Comparison of ENCODE assay signal across 23 mouse cellular contexts in the genomic region with DNA sequence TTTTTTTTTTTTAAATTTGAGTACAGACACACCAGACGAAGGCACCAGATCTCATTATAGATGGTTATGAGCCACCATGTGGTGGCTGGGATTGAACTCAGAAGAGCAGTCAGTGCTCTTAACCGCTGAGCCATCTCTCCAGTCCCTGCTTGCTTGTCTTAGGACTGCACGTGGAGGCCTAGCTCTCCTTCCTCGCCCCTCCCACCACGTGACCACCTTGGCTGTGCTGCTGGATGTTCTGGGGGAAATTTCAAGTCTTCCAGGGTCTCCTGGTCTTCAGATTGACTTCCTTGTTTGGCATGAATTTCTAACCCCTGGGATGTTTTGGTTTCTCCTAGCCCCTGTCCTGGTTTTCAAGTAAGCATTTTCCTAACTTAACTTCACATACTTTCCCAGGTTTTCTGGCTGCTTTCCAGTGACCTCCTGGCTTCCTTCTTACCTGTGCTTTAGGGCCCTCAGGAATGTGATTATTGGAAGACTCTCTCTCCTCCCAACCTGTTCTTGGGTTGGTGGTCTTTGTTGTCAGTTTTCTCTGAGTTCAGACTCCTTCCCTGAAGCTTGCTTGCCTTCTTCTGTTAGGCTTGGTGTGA. TPM values are rescaled to one million over a fixed set of nuclear protein-coding genes. Genes with fewer than 3 reads are reported as not detected.
DNase-seq lines count a peak whose midpoint lies in the region; ATAC-seq and TF ChIP-seq lines count a peak whose summit lies in the region.
"Had no signal": no experiment of that assay in that cellular context is flagged by ENCODE, and none has a peak within 500 bp of the region (broad histone marks: within the 10 kb centered on the region; RNA-seq: fewer than 3 reads in every experiment).

No protein-coding gene starts in this region.

- no peak overlapping the region for H3K4me3 ChIP-seq in kidney, embryonic 14.5 days (ENCODE audit: low read length)
- no peak overlapping the region for H3K4me3 ChIP-seq in lung, adult 2 months (replicated peaks; ENCODE audit: extremely low read depth, low read depth, low read length)
- H3K4me3 ChIP-seq in embryonic facial prominence, embryonic 10.5 days: no peak overlapping the region
- H3K4me3 ChIP-seq: embryonic facial prominence, embryonic 13.5 days; heart, embryonic 12.5 days; hindbrain, embryonic 13.5 days; midbrain, embryonic 15.5 days; neural tube, embryonic 15.5 days had no signal

- WGBS in kidney, embryonic 14.5 days: 69% methylated on average over 5 of the region's 5 CpGs
- 63% methylated on average over 5 of the region's 5 CpGs for WGBS in lung, adult 2 months
- WGBS in embryonic facial prominence, embryonic 10.5 days: 65% methylated on average over 5 of the region's 5 CpGs

- H3K9me3 ChIP-seq in kidney, embryonic 14.5 days (ENCODE audit: control insufficient read depth, low read length): no peaks in the 10 kb centered on the region
- H3K9me3 ChIP-seq in embryonic facial prominence, embryonic 10.5 days: no peaks in the 10 kb centered on the region
- H3K9me3 ChIP-seq: embryonic facial prominence, embryonic 13.5 days; heart, embryonic 12.5 days; hindbrain, embryonic 13.5 days; midbrain, embryonic 15.5 days; neural tube, embryonic 15.5 days had no signal

- H3K9ac ChIP-seq in kidney, embryonic 14.5 days (ENCODE audit: low read depth, low read length): no peak overlapping the region
- H3K9ac ChIP-seq: embryonic facial prominence, embryonic 13.5 days; heart, embryonic 12.5 days; hindbrain, embryonic 13.5 days; midbrain, embryonic 15.5 days; neural tube, embryonic 15.5 days had no signal

- no peak for ATAC-seq in kidney, embryonic 14.5 days (ENCODE audit: low FRiP score, low TSS enrichment)
- ATAC-seq: activated CD4-positive, CD25-positive, alpha-beta regulatory T cell, adult 4 months; forebrain, embryonic 16.5 days; inflammation-experienced regulatory T-cells, adult 6 months; midbrain, embryonic 15.5 days had no signal

- H3K4me1 ChIP-seq in kidney, embryonic 14.5 days (ENCODE audit: control insufficient read depth, insufficient read depth, low read length): no peaks in the 10 kb centered on the region
- H3K4me1 ChIP-seq in lung, adult 2 months (ENCODE audit: control insufficient read depth, insufficient read depth, low read length): peaks cover 8% of the 10 kb centered on the region
- no peaks in the 10 kb centered on the region for H3K4me1 ChIP-seq in embryonic facial prominence, embryonic 10.5 days
- H3K4me1 ChIP-seq: hindbrain, embryonic 13.5 days; midbrain, embryonic 15.5 days; neural tube, embryonic 15.5 days had no signal

- no peak overlapping the region for H3K4me2 ChIP-seq in kidney, embryonic 14.5 days (replicated peaks; ENCODE audit: low read depth, low read length)
- H3K4me2 ChIP-seq: embryonic facial prominence, embryonic 13.5 days; heart, embryonic 12.5 days; hindbrain, embryonic 13.5 days; midbrain, embryonic 15.5 days; neural tube, embryonic 15.5 days had no signal

- no peaks in the 10 kb centered on the region for H3K36me3 ChIP-seq in kidney, embryonic 14.5 days (ENCODE audit: control insufficient read depth, insufficient read depth, low read length)
- H3K36me3 ChIP-seq in embryonic facial prominence, embryonic 10.5 days (replicated peaks): no peaks in the 10 kb centered on the region
- H3K36me3 ChIP-seq: embryonic facial prominence, embryonic 13.5 days; hindbrain, embryonic 13.5 days; midbrain, embryonic 15.5 days; neural tube, embryonic 15.5 days had no signal

- H3K27me3 ChIP-seq in kidney, embryonic 14.5 days (ENCODE audit: control insufficient read depth, insufficient read depth, low read length): no peaks in the 10 kb centered on the region
- no peaks in the 10 kb centered on the region for H3K27me3 ChIP-seq in embryonic facial prominence, embryonic 10.5 days (replicated peaks; ENCODE audit: low read depth, poor library complexity, severe bottlenecking)
- H3K27me3 ChIP-seq: embryonic facial prominence, embryonic 13.5 days; heart, embryonic 12.5 days; hindbrain, embryonic 13.5 days; midbrain, embryonic 15.5 days; neural tube, embryonic 15.5 days had no signal

- DNase-seq in kidney, adult 18-20 months: peak; percentile 34
- peak; percentile 15 for DNase-seq in lung, adult 18-20 months
- DNase-seq in lung, adult 2 months: no peak
- peak; percentile 50 for DNase-seq in ES-CJ7 (ENCODE audit: low read depth, low spot score)
- peak; percentile 41 for DNase-seq in kidney, adult 9 months
- no peak for DNase-seq in embryonic facial prominence, embryonic 10.5 days (ENCODE audit: low spot score)
- no peak for DNase-seq in retina, postnatal 1 day
- DNase-seq: adrenal gland, postnatal 25 days; B cell, adult 2 months; cerebellum, adult 11 months; cerebellum, postnatal 10 days; layer of hippocampus, postnatal 36 days; right cerebral cortex, postnatal 25 days; thymus, adult 2 months had no signal

- no peak for TF ChIP-seq POLR2A in lung, adult 2 months (IDR thresholded peaks at IDR 0.05; ENCODE audit: borderline replicate concordance, extremely low read depth, low read depth, low read length)

- TF ChIP-seq CTCF in lung, adult 2 months (IDR thresholded peaks at IDR 0.05; ENCODE audit: insufficient read depth, low read length): no peak

- no peak overlapping the region for H3K27ac ChIP-seq in kidney, embryonic 14.5 days (ENCODE audit: low read depth, low read length)
- H3K27ac ChIP-seq in embryonic facial prominence, embryonic 10.5 days (replicated peaks): no peak overlapping the region
- H3K27ac ChIP-seq: embryonic facial prominence, embryonic 13.5 days; hindbrain, embryonic 13.5 days; midbrain, embryonic 15.5 days; neural tube, embryonic 15.5 days had no signal

RNA-seq across cellular contexts. Expression of gene Aak1, which starts 59.3 kb away (rescaled TPM):
- 11.2 and 18.2 TPM in 2 replicates for polyA plus RNA-seq in kidney, embryonic 14.5 days (2014; fragmentation: Nextera tagmentation; extraction: Ambion mirVana)
- polyA plus RNA-seq in lung, adult 2 months (2012; rRNA removed): 17.7 and 23.0 TPM in 2 replicates
- 11.3 and 13.3 TPM in 2 replicates for polyA plus RNA-seq in embryonic facial prominence, embryonic 10.5 days (2016; fragmentation: Nextera tagmentation; extraction: Ambion mirVana)

Comparison
In these comparisons a context has a peak if more than half of its experiments do, and no peak if none do; other contexts are left out.
1. DNase-seq: peak in kidney, adult 18-20 months (single experiment), lung, adult 18-20 months (2 of 2), ES-CJ7 (single experiment) and kidney, adult 9 months (single experiment); none in lung, adult 2 months (single experiment), embryonic facial prominence, embryonic 10.5 days (single experiment) and retina, postnatal 1 day (single experiment).